Mouse (Mus musculus) lung, postnatal 0 days (tissue): ENCODE measurements around the gene Atp2a1. TPM values are rescaled to one million over a fixed set of nuclear protein-coding genes. Genes with fewer than 3 reads are reported as not detected.

Experiments
- ATAC-seq: fragments of 200-750 bp; cut with Nextera tagmentation; 2 replicates; pipeline ENCODE4 v1.8.0; 2017; ENCODE audit warnings: moderate library complexity
- DNase-seq: peaks from one replicate; pipeline ENCODE4 v3.0.0-alpha.2; 2016; ENCODE audit warnings: low spot score
- H3K27ac ChIP-seq: fragments of 300-500 bp; sonication (generic); 2 replicates; pipeline ENCODE4 v1.5.1; 2014; ENCODE audit warnings: antibody characterized with exemption, mild to moderate bottlenecking, low read length, mixed read lengths
- H3K27me3 ChIP-seq: fragments of 300-500 bp; sonication (generic); replicated peaks from 2 replicates; pipeline ENCODE4 v1.6.1; 2014; ENCODE audit warnings: low read length, mixed read lengths; ENCODE audit not compliant: insufficient read depth
- H3K36me3 ChIP-seq: fragments of 300-500 bp; sonication (generic); 2 replicates; pipeline ENCODE4 v1.6.1; 2014; ENCODE audit warnings: low read length, mixed read lengths; ENCODE audit not compliant: insufficient read depth
- H3K4me1 ChIP-seq: fragments of 300-500 bp; sonication (generic); 2 replicates; pipeline ENCODE4 v1.6.1; 2014; ENCODE audit warnings: antibody characterized with exemption, low read depth, low read length, mixed read lengths; ENCODE audit not compliant: insufficient read depth
- H3K4me2 ChIP-seq: fragments of 300-500 bp; sonication (generic); replicated peaks from 2 replicates; pipeline ENCODE4 v1.6.1; 2014; ENCODE audit warnings: low read depth, mild to moderate bottlenecking, low read length, moderate library complexity, mixed read lengths
- H3K4me3 ChIP-seq: fragments of 300-500 bp; sonication (generic); 2 replicates; pipeline ENCODE4 v1.5.1; 2014; ENCODE audit warnings: low read depth, low read length
- H3K9ac ChIP-seq: fragments of 300-500 bp; sonication (generic); replicated peaks from 2 replicates; pipeline ENCODE4 v1.6.1; 2014; ENCODE audit warnings: low read depth, mild to moderate bottlenecking
- H3K9me3 ChIP-seq: fragments of 300-500 bp; sonication (generic); 2 replicates; pipeline ENCODE4 v1.6.1; 2016; ENCODE audit warnings: low read length, mixed read lengths
- CTCF ChIP-seq: IDR thresholded peaks from 2 replicates; pipeline ENCODE4 v1.5.1; 2016; ENCODE audit warnings: antibody characterized with exemption, mild to moderate bottlenecking
- EP300 ChIP-seq: IDR thresholded peaks from 2 replicates; pipeline ENCODE4 v1.6.1; 2016; ENCODE audit warnings: antibody characterized with exemption, mild to moderate bottlenecking, control low read depth
- WGBS: fragments of 180-500 bp; shearing (Covaris S2); extraction: QIAGEN DNeasy Blood & Tissue Kit; methylation state at CpG from one replicate; pipeline ENCODE4 v1.1.7; 2014; 5-methylcytosine and 5-hydroxymethylcytosine counted together
- polyA plus RNA-seq: library from polyadenylated mRNA; unstranded; fragments of >200 nt; fragmentation: Nextera tagmentation; extraction: Ambion mirVana; gene quantifications from 2 replicates; pipeline ENCODE4 v1.2.1, GENCODE M21; 2015

Atp2a1 gene
- polyA plus RNA-seq, 1 experiment from 2014 or later: 0.14 TPM

DNA sequence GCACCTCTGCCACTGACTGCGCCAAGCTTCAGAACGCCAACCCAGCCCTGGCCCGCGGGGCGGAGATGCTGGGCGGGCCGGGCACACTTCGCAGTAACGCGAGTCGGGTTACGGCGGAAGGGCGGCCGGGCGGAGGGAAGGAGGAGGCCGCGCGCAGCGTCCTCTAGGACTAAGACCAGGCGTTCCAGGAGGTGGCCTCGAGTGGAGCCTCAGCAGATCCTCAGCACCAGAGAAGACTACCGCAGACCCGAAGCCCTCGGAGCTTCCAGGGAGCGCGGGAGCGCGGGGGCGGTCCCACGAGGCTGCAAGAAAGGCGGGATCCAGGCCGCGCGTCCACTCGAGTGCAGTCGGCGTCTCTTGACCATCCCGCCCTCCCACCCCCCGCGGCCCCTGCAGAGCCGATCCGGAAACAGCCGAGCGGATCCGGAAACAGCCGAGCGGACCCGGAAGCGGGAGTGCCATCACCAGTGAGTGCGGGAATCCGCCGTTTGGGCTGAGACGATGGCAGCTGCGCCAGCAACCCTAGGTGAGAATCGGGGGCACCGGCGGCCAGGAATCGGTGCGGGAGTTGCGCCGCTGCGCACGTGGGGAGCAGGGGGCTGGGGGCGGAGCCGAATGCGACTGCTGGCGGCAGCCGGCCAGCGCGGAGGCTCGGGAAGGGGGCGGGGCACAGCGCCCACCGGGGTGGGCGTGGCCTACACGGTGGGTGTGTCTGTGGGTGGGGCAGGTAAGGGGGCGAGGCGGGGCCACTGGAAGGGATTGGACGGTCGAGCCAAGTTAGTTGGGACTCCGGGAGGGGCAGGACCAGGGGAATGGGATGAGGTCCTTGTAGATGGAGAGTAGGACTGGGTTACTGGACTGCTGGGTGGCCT is 34.0 kb downstream of the Atp2a1 start, which contains the start of gene Rabep2:
Gene Rabep2 (plus strand): TSS at position 129 of the 872 bp plus-strand sequence.
- ATAC-seq: peak; percentile 95
- peak within 1 kb of the TSS; percentile 83 for H3K4me2 ChIP-seq
- WGBS: under 1% methylated on average over 73 of the region's 82 CpGs

DNA sequence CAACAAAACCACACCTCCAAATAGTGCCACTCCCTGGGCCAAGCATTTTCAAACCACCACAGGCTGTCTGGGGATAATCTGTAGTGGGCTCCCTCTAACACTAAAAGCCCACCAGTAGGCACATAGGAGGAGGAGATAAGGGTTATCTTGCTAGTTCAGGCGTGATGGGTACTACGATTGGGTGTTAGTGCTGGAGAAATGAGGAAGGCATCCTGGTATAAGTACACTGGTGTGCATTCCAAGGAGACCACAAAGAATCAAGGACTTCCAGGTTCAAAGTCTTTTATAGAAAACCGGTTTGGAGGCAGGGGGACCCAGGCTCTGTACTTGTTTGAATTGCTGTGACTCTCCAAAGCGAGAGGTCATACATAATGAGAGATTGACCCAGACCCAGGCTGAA is 34.8 kb downstream of the Atp2a1 start:
- TF ChIP-seq CTCF (no peak), EP300 (0 out of 2 replicates have a peak, but pooled peaks have one; percentile 8)
- peak; percentile 81 for DNase-seq
- H3K27me3 ChIP-seq: no peaks in the 10 kb centered on the region
- H3K36me3 ChIP-seq: peaks cover 5% of the 10 kb centered on the region; the same call in 1 of the 2 replicates
- peaks cover 6% of the 10 kb centered on the region; the same call in 1 of the 2 replicates for H3K4me1 ChIP-seq
- peak overlapping the region; percentile 96 for H3K27ac ChIP-seq
- 12% methylated on average over 4 of the region's 4 CpGs for WGBS
- peak overlapping the region; percentile 83 for H3K4me2 ChIP-seq
- no peaks in the 10 kb centered on the region for H3K9me3 ChIP-seq
- H3K9ac ChIP-seq: peak overlapping the region; percentile 75; the same call in 1 of the 2 replicates
- peak overlapping the region; percentile 69 for H3K4me3 ChIP-seq
- peak; percentile 53 for ATAC-seq

More for the DNA sequence above, 34.0 kb downstream of the Atp2a1 start, which contains the start of gene Rabep2:
- H3K27me3 ChIP-seq: no peaks in the 10 kb centered on the region
- peaks cover 5% of the 10 kb centered on the region; the same call in 1 of the 2 replicates for H3K36me3 ChIP-seq
- no peaks in the 10 kb centered on the region for H3K9me3 ChIP-seq
- peak within 1 kb of the TSS; percentile 69 for H3K4me3 ChIP-seq
- TF ChIP-seq CTCF: 0 out of 2 replicates have a peak, but pooled peaks have one; percentile 6
- no peak for TF ChIP-seq EP300
- H3K9ac ChIP-seq: peak within 1 kb of the TSS; percentile 75
- peak within 1 kb of the TSS; percentile 96 for H3K27ac ChIP-seq
- peak; percentile 93 for DNase-seq
- peaks cover 6% of the 10 kb centered on the region; the same call in 1 of the 2 replicates for H3K4me1 ChIP-seq

DNA sequence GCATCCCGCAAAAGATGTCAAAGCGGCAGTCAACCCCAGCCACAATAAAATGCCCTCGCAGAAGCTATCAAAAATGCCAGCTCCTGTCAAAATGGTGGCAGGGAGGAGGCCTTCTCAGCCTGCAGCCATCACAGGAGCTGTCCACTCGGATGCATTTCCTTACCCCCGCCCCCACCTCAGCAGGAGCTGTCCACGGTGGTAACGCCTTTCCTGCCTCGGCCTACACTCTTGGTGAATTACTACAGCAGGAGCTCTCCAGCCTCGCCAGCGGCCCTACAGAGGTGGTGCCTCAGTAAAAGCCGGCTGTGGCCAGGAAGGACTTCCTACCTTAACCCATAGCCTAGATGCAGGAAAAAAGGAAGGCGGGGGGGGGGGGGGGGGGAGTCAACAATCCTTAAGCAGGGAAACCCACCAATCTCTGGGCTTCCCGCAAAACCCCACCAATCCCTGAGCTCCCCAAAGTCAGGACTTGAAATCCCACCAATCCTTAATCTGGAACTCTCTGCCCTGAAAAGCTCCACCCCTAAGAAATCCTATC is 35.5 kb downstream of the Atp2a1 start:
- ATAC-seq (no peak), DNase-seq (no peak)
- Histone ChIP-seq H3K9ac (no peak overlapping the region), H3K27ac (0 out of 2 replicates have a peak overlapping the region, but pooled peaks have one; percentile 96), H3K9me3 (no peaks in the 10 kb centered on the region), H3K36me3 (peaks cover 5% of the 10 kb centered on the region; the same call in 1 of the 2 replicates), H3K4me1 (peaks cover 6% of the 10 kb centered on the region; the same call in 1 of the 2 replicates), H3K27me3 (no peaks in the 10 kb centered on the region), H3K4me2 (no peak overlapping the region), H3K4me3 (no peak overlapping the region)
- no peak for TF ChIP-seq CTCF
- TF ChIP-seq EP300: no peak
- WGBS: 46% methylated on average over 12 of the region's 13 CpGs

DNA sequence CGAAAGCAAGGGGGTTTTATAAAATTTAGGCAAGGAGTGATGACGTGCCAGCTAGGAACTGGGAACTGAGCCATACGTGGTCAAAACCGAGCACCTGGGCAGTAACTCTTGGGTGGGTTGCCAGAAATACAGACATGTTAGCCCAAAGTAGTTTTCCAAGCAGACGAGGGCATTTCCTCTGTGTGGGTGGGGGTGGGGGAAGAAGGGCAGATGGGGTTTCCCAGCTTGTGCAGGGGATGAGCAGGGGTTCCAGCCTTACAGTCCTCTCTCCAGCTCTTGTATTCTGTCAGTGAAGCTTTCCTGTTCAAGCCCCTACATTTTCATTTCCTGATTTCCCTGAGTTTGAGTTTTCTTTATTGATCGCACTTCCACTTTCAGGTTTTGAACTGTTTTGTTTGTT is 38.7 kb downstream of the Atp2a1 start:
- H3K36me3 ChIP-seq: no peaks in the 10 kb centered on the region
- no peaks in the 10 kb centered on the region for H3K4me1 ChIP-seq
- no peak overlapping the region for H3K4me3 ChIP-seq
- no peak overlapping the region for H3K9ac ChIP-seq
- H3K9me3 ChIP-seq: no peaks in the 10 kb centered on the region
- no peak for ATAC-seq
- DNase-seq: no peak
- 71% methylated on average over 6 of the region's 6 CpGs for WGBS
- H3K27ac ChIP-seq: no peak overlapping the region
- no peaks in the 10 kb centered on the region for H3K27me3 ChIP-seq
- TF ChIP-seq CTCF (no peak), EP300 (no peak)
- no peak overlapping the region for H3K4me2 ChIP-seq

DNA sequence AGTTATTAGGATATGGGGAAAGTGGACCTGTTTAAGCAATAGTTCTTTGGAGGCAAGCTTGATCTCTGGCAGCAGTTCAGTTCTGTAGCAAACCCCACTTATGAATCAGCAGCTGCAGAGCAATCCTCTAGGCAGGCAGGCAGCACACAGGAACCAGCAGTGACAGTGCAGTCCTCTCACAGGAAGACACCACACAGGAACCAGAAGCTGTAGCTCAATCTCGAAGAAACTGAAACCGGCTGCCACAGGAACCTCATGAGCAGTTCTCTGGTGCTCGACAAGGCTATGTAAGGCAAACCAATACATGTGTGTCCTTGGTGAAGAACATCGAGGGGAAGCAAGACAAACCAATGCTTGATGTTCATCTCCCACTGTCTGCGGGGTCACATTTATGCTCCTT is 41.2 kb downstream of the Atp2a1 start:
- 82% methylated on average over 5 of the region's 5 CpGs for WGBS
- Histone ChIP-seq H3K36me3 (no peaks in the 10 kb centered on the region), H3K9ac (no peak overlapping the region), H3K27me3 (no peaks in the 10 kb centered on the region), H3K27ac (no peak overlapping the region), H3K4me2 (no peak overlapping the region), H3K9me3 (no peaks in the 10 kb centered on the region), H3K4me3 (no peak overlapping the region), H3K4me1 (no peaks in the 10 kb centered on the region)
- ATAC-seq (no peak), DNase-seq (no peak)
- TF ChIP-seq EP300 (no peak), CTCF (no peak)

DNA sequence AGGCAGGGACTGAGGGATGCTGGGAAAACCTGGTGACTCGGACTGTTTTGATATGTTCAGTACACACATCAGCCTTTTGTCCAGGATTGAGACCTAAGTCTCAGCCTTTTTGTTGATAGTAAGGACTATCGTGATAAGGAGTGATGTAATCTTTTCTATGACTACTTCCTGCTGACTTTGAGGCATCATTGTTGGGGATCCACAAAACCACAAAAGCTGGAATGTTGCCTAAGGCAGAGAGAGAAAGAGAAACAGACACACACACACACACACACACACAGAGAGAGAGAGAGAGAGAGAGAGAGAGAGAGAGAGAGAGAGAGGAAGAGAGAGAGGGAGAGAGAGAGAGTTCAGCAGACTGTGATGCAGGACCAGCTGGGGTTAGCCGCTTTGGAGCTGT is 44.4 kb downstream of the Atp2a1 start:
- Histone ChIP-seq H3K27me3 (no peaks in the 10 kb centered on the region), H3K36me3 (no peaks in the 10 kb centered on the region), H3K9me3 (no peaks in the 10 kb centered on the region), H3K4me3 (no peak overlapping the region), H3K9ac (no peak overlapping the region), H3K27ac (no peak overlapping the region), H3K4me1 (no peaks in the 10 kb centered on the region), H3K4me2 (no peak overlapping the region)
- peak; percentile 7 for DNase-seq
- no peak for ATAC-seq
- no peak for TF ChIP-seq EP300
- no peak for TF ChIP-seq CTCF
- WGBS: 39% methylated on average over 3 of the region's 3 CpGs
